Mouse (Mus musculus): ENCODE measurements around the gene Dnah17. TPM values are rescaled to one million over a fixed set of nuclear protein-coding genes. Genes with fewer than 3 reads are reported as not detected.

The Dnah17 gene
- total RNA-seq, 2 experiments from 2014 or later, result 0.02 to 0.08 TPM

- intact Hi-C loops (cut with DNase I), result no loop called here
- no peak for DNase-seq (ENCODE audit: extremely low spot score in 1 of 2, low spot score in 2 of 2)
Measured at GRCm38 (mm10) chr11:118058367-118058766, 72.1 kb downstream of the Dnah17 start.

GRCm38 (mm10) chr11:118050174-118050573 lies 80.3 kb downstream of the Dnah17 start:
- DNase-seq (ENCODE audit: extremely low spot score in 1 of 2, low spot score in 2 of 2), result no peak
- intact Hi-C loops (cut with DNase I), result no loop called here

GRCm38 (mm10) chr11:118049641-118050040 lies 80.8 kb downstream of the Dnah17 start:
- intact Hi-C loops (cut with DNase I), result no loop called here
- no peak for DNase-seq (ENCODE audit: extremely low spot score in 1 of 2, low spot score in 2 of 2)

- peak; percentile 38 to 82 for DNase-seq (ENCODE audit: extremely low spot score in 1 of 2, low spot score in 2 of 2)
- intact Hi-C loops (cut with DNase I), result no loop called here
Measured at GRCm38 (mm10) chr11:118043293-118043907, 87.0 kb downstream of the Dnah17 start.

- no peak for DNase-seq (ENCODE audit: extremely low spot score in 1 of 2, low spot score in 2 of 2)
- intact Hi-C loops (cut with DNase I), result no loop called here
Measured at GRCm38 (mm10) chr11:118042791-118043190, 87.6 kb downstream of the Dnah17 start.

- DNase-seq (ENCODE audit: extremely low spot score in 1 of 2, low spot score in 2 of 2), result no peak
- intact Hi-C loops (cut with DNase I), result no loop called here
Measured at GRCm38 (mm10) chr11:118035068-118035467, 95.4 kb downstream of the Dnah17 start.

- intact Hi-C loops (cut with DNase I), result no loop called here
- no peak for DNase-seq (ENCODE audit: extremely low spot score in 1 of 2, low spot score in 2 of 2)
Measured at GRCm38 (mm10) chr11:118034395-118034794, 96.0 kb downstream of the Dnah17 start.

GRCm38 (mm10) chr11:118031134-118031533 lies 99.3 kb downstream of the Dnah17 start:
- intact Hi-C loops (cut with DNase I), result no loop called here
- no peak for DNase-seq (ENCODE audit: extremely low spot score in 1 of 2, low spot score in 2 of 2)

- DNase-seq (ENCODE audit: extremely low spot score in 1 of 2, low spot score in 2 of 2), result no peak
- intact Hi-C loops (cut with DNase I), result no loop called here
Measured at GRCm38 (mm10) chr11:118029170-118029569, 101.3 kb downstream of the Dnah17 start.

- intact Hi-C loops (cut with DNase I), result loop anchor here (5.0 kb wide), 1 partner anchor 52 kb away; the partner anchor contains the start of gene Socs3
- no peak for DNase-seq (ENCODE audit: extremely low spot score in 1 of 2, low spot score in 2 of 2)
Measured at GRCm38 (mm10) chr11:118024111-118024510, 106.3 kb downstream of the Dnah17 start.

GRCm38 (mm10) chr11:118023475-118023874 lies 107.0 kb downstream of the Dnah17 start:
- no peak for DNase-seq (ENCODE audit: extremely low spot score in 1 of 2, low spot score in 2 of 2)
- intact Hi-C loops (cut with DNase I), result loop anchor here (5.0 kb wide), 1 partner anchor 51 kb away; the partner anchor contains the start of gene Socs3

GRCm38 (mm10) chr11:118021806-118022205 lies 108.6 kb downstream of the Dnah17 start:
- intact Hi-C loops (cut with DNase I), result loop anchor here (2.0 to 5.0 kb wide), 2 partner anchors 50 to 151 kb away; partner anchors contain the start of gene Socs3
- peak; percentile 44 to 79 for DNase-seq (ENCODE audit: extremely low spot score in 1 of 2, low spot score in 2 of 2)

GRCm38 (mm10) chr11:118018328-118018727 lies 112.1 kb downstream of the Dnah17 start:
- no peak for DNase-seq (ENCODE audit: extremely low spot score in 1 of 2, low spot score in 2 of 2)
- intact Hi-C loops (cut with DNase I), result loop anchor here (5.0 kb wide), 1 partner anchor 36 kb away; no protein-coding TSS in a partner anchor

- DNase-seq (ENCODE audit: extremely low spot score in 1 of 2, low spot score in 2 of 2), result no peak
Measured at GRCm38 (mm10) chr11:118015381-118016145, 114.9 kb downstream of the Dnah17 start.

GRCm38 (mm10) chr11:118014391-118014995 lies 115.9 kb downstream of the Dnah17 start:
- intact Hi-C loops (cut with DNase I), result no loop called here
- no peak for DNase-seq (ENCODE audit: extremely low spot score in 1 of 2, low spot score in 2 of 2)

More at GRCm38 (mm10) chr11:118015381-118016145, 114.9 kb downstream of the Dnah17 start:
- intact Hi-C loops (cut with DNase I), result loop anchor here (5.0 kb wide), 1 partner anchor 33 kb away; no protein-coding TSS in a partner anchor

GRCm38 (mm10) chr11:118013339-118013738 lies 117.1 kb downstream of the Dnah17 start:
- intact Hi-C loops (cut with DNase I), result no loop called here
- no peak for DNase-seq (ENCODE audit: extremely low spot score in 1 of 2, low spot score in 2 of 2)

- intact Hi-C loops (cut with DNase I), result no loop called here
- no peak for DNase-seq (ENCODE audit: extremely low spot score in 1 of 2, low spot score in 2 of 2)
Measured at GRCm38 (mm10) chr11:118012595-118012994, 117.8 kb downstream of the Dnah17 start.

GRCm38 (mm10) chr11:118009865-118010571 lies 120.4 kb downstream of the Dnah17 start:
- intact Hi-C loops (cut with DNase I), result no loop called here
- no peak for DNase-seq (ENCODE audit: extremely low spot score in 1 of 2, low spot score in 2 of 2)

GRCm38 (mm10) chr11:118008843-118009242 lies 121.6 kb downstream of the Dnah17 start:
- intact Hi-C loops (cut with DNase I), result no loop called here
- no peak for DNase-seq (ENCODE audit: extremely low spot score in 1 of 2, low spot score in 2 of 2)
